Mouse (Mus musculus) layer of hippocampus, adult 8-10 months (tissue): ENCODE results near the gene Ric8b. TPM values are rescaled to one million over a fixed set of nuclear protein-coding genes. Genes with fewer than 3 reads are reported as not detected.
A peak's percentile ranks its signal among the peaks of the same experiment; 100 is the strongest.

Experiments
- DNase-seq, 2 experiments: peaks; one replicate each; pipeline ENCODE4 v3.0.0; 2022; ENCODE audit warnings: low spot score in 2 of 2
- total RNA-seq, 4 experiments: library from RNA; stranded (reverse); gene quantifications; 2 replicates each; pipeline ENCODE4 v1.2.4; 2022

Gene Ric8b
- total RNA-seq, 4 experiments from 2014 or later, result 36.1 to 51.0 (median 45.1) TPM

DNA sequence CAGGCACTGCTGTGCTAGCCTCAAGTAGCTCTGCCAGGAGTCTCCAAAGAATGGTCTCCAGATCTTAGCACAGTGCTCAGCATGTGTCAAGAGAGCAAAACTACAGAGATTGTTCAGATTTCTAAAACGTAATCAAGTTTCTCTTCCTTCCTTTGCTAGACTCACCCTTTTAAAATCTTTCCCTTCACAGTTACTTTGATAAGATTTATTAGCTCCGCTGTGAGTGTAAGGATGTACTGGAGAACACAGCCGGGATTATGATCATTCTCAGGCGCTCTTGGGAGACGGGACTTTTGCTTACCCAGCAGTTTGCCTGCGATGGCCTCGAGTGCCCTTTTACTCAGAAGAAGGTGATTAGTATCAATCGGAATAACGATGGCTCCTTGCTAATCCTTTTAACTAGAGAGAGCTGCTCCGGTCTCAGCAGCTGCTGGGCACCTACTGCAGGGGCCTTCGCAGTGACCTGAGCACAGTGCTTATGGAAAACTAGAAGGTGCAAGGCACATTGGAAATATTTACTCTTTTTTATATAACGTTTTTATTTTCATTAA, 43.0 kb downstream of the Ric8b start:
- no peak for DNase-seq

DNA sequence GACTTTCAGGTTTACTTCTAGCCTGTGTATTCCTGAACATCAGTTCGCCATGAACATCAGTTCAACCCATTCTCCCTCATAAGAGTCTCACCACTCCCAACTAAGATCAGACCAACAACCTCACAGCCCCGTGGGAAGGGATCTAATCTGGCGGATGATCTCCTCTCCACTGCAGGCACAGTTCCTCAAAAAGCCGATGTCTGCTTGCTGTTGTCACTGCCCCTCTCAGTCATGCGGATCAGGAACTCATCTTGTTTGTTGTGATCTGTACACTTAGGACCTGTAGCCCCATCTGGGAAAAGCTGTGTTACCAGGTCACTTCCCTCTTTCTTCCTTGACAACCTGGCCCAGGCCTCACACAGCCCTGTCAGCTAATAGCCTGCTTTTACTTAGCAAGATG, 45.7 kb downstream of the Ric8b start:
- no peak for DNase-seq

DNA sequence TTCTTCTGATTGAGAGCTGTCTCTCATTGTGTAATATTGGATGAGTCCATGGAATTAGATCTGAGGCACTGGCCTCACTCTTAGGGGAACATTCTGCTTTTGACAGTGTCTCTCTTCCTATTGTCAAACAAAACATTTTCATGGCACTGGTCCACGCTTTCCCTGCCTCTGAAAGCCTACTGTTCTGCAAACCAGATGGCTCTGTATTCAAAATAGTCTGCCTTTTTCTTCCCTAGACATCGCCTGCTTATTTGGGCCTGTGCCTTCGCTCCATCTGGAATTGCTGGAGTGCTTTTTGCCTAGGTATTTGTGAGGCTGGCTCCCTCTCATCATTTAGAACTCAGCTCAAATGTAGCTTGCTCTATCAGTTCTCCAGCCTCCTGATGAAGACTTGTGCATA, 46.3 kb downstream of the Ric8b start:
- peak; percentile 86 to 88 for DNase-seq

DNA sequence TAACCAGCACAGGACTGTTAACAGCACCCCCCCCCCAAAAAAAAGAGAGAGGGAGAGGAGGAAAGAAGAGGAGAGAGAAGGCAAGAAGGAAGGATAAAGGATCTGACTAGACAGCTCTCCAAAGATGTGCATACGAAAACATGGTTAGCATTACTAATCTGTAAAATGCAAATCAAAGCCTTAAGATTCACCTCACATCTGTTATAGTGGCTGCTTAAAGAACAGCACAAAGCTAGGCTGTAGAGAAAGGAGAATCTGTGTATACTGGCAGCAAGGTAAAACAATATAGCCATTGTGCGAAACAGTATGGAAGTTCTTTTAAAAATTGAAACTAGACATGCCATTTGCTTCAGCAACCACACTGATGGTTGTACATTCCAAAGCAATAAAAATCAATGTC, 49.1 kb downstream of the Ric8b start:
- no peak for DNase-seq

DNA sequence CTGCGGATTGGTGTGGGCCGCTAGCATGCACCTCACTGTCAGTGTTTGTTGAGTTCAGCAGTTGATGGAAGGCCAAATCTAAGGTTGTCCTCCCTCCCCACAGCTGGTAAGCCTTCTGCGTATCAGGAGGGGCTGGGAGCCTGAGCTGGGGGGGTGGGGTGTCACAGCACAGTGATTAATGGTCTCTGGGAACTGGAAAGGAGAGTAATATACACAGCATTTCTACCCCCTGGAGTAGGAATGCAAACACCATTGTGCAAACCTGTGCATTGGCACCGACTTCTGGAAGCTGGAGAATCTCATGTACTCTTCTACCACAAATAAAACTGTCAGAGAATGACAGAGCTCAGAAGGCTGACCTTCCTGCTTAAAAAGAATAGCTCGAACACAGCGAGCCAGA, 50.2 kb downstream of the Ric8b start:
- DNase-seq, result no peak

DNA sequence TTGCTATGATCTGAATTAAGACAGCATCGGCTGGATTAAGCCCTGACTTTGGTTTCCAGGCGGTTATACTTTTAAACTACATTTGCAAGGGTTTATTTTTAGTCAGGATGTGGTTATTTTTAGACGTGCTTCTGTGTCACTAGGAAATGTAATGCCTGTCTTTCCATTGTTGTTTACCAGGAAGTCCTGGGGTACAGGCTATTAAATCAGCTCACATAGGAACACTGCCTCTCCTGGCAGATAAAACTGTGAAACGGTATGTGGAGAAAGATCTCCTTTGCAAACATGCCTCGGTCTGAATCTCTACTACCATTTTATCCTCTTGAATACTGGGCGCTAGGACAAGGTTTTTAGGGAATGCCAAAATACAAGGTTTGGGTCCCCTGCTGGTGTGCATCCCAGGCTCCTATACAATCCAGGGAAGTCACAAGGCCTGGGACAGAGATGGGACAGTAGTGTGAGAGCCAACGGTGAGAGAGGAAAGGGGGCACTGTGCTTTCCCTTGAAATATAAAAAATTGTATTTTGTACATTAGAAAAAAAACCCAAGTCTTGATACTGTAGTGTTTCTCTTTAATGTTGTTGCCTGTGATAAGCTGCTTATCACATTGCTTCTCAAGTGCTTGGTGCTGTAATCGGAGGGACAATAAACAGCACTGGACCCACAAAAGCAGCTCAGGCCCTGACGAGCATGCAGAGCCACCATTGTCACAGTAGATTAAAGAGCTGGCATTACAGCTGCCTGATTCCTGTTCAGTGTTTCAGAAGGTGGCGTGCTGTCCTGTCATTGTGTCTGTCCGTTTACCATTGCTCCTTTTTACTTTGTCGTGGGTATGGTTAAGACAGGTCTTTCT, 51.7 kb downstream of the Ric8b start:
- no peak for DNase-seq

DNA sequence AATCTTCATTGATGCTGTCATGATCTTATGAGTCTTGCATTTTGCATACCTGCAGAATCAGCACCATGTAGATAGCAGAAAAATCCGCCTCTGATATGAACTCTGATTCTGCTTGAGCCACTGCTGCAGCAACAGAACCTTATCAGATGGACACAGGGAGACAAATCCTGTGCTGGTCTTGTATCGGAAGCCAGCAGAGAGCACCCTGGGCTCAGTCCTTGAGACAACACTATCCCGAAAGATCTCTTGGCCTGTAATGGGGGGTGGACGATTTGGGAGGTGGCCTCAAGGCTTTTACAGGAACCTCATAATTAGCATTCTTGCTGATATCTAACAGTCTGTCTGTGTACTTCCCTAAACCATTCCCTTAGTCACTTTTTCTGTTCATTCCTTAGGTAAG, 57.8 kb downstream of the Ric8b start:
- no peak for DNase-seq

DNA sequence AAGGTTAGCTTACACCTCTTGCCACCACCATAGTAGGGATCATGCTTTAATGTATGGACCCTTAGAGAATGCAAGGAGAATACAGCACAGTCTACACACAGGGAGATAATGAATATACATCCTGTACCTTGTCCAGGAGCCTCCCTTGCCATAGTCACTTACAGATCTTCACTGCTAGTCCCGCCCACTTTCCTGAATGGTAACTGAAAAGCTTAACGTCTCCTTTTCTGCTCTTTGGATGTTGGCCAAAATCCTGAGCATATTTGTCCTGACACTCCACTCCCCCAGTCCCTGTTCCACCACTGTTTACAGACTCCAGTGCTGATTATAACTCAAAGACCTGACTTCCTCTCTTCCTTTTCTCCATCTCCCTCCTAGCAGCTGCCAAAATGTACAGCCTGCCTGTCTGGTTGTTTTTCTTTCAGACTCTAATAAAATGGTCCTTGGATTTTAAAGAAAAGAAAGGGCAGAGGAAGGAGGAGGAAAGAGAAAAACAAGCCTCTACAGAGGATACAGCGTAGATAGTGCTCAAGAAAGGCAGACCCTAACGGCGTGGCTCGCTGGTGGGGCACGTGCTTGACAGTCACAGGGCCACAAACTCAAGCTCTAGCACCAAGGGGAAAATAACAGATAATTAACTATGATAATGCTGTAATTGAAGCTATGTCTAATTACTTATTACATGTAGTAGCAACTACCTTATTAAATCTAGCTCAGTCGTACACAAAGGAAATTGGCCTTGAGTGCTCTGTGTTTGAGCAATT, 59.4 kb downstream of the Ric8b start:
- no peak for DNase-seq

DNA sequence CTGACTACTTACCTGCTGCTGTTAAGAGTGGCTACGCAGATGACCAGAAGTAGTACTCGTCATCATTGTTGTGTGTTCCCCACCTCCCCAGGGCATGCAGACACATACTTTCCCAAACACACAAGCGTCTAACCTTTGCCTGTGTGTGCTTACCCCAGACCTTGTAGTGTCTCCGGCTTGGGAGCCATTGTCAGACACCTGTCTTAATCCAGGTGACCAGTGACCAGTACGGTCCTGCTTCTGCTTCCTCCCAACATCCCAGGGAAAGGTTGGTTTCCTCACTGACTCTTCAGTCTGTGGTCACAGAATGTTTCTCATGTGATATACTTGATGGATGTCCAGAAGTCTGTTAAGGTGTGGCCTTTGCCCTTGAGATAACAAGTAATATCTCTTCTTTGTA, 62.9 kb downstream of the Ric8b start:
- DNase-seq, result no peak

DNA sequence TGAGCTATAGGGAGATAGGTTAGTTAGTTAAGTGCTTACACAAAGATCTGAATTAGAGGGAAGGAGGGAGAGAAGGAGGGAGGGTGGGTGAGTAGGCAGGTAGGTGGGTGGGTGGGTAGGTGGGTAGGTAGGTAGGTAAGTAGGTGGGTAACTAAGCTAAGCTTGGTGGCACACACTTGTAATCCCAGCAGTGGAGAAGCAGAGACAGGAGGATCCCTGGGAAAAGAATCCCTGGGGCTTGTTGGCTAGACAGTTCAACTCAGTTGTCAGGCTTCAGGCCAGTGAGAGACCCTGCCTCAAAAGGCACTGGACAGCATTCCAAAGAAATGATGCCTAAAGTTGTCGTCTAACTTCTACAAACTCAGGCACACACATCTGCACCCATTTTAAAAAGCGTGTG, 64.0 kb downstream of the Ric8b start:
- no peak for DNase-seq

DNA sequence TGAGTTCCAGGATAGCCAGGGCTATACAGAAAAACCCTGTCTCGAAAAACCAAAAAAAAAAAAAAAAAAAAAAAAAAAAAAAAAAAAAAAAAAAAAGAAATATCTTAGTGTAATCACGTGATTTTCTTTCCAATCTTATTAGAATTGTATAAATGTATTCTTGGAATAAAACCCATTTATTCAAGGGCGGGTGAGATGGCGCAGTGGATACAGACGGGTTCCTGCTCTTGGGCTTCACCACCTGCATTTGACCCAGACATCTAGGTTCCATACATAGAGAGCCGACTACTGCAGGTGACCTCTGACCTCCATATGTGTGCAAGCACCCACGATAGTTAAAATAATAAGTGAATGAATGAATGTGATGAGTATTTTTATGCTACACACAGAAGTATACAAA, 65.3 kb downstream of the Ric8b start:
- DNase-seq, result no peak

DNA sequence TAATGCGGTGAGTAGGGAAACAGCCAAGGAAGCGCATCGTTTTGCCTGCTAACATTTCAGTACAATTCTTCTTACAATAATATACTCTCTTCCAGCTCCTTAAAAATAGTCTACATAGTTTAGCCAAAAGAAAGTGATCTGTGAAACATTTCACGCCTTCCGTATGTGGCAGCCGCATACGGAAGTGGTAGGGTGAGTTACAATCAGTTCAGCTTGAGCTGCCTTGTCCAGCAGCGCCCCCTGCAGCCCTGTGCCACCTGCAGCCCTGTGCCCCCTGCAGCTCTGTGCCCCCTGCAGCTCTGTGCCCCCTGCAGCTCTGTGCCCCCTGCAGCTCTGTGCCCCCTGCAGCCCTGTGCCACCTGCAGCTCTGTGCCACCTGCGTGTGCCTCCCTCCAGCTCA, 68.5 kb downstream of the Ric8b start:
- DNase-seq, result peak in 1 of 2 experiments; percentile 23

DNA sequence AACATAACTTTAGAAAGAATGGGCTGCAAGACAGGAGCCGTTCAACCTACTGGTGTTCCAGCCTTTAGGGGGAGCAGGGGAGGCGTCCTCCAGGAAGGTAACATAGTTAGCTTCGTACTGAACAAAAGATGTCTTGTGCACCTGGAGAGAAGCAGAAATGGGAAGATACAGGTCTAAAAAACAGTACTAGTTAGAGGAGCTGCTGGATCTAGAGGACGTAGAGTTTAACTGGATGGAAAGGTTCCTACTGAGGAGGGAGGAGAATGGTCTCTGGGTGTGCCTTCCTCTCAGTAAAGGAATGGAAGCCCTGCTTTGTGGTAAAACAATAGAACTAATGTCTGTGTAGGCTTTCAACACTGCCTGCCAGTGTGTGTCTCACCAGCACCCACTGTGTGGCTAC, 70.2 kb downstream of the Ric8b start:
- no peak for DNase-seq

DNA sequence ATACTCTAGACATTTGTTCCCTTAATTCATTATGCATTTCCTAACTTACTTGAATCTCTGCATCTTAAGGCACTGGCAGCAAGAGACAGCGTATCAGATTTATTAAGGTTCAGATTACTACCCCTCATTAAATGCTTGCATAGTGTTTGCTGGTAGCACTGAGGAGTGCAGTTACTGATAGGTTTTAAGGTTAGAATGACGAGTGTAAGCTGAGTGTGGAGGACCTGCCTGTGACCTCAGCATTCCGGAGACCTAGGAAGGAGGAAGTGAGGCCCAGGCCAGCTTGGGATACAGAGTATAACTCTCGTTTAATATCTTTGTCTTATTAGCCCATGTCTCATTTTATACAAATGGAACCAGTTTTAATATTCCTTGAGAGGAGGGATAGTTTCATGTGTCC, 71.2 kb downstream of the Ric8b start:
- no peak for DNase-seq

DNA sequence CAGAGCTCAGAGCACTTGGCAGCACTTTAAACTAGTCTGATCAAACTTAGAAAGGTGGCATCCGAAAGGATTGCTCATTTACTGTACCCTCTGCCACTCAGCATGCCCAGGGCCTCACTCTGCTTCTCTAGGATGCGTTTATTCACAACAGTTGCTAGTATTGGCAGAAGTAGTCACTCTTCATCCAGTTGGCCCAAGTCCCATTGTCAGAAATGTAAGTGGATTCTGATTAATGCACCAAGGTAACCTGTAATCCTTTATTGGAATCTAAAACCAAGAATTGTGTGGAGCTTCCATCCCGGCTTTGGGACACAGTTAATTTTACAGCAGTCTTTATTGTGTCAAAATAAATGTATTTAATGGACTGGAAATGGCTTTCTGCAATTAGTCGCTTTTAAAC, 76.9 kb downstream of the Ric8b start:
- no peak for DNase-seq

DNA sequence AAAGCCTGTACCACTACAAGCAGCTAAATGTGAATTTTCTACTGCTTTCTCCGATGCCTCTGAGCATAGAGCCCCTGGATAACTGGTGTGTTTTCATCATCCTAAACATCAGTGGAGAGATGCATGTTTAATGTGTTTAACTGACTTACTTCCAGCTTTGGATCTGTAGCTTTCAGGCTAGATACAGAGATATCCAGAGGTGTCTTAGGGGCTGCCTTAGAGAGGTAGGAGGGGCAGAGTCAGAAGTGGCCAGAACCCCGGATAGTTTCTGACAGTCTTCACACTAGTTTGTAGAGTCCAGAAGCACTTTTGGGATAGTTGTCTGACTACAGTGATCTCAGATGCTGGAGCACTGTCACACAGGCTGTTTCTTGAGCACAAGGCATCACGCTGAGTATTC, 77.6 kb downstream of the Ric8b start:
- DNase-seq, result no peak

DNA sequence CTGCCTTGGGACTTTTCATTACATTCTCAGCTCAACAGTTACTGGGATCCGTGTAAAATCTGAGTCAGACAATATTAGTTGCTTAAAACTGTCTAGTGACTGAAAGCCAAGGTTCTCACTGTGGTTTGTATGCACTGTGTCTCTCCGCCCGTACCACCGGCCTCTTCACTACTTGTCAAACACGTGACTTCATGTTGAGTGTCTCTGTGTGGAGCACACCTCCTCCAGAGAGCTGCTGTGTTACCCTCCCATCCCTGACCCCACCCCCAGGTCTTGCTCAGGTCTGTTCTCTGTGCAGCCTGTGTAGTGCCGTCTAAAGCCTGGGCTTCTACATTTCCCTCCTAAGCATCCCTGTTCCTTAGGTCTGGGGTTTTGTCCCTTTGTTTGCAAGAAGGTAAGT, 79.0 kb downstream of the Ric8b start:
- DNase-seq, result no peak

DNA sequence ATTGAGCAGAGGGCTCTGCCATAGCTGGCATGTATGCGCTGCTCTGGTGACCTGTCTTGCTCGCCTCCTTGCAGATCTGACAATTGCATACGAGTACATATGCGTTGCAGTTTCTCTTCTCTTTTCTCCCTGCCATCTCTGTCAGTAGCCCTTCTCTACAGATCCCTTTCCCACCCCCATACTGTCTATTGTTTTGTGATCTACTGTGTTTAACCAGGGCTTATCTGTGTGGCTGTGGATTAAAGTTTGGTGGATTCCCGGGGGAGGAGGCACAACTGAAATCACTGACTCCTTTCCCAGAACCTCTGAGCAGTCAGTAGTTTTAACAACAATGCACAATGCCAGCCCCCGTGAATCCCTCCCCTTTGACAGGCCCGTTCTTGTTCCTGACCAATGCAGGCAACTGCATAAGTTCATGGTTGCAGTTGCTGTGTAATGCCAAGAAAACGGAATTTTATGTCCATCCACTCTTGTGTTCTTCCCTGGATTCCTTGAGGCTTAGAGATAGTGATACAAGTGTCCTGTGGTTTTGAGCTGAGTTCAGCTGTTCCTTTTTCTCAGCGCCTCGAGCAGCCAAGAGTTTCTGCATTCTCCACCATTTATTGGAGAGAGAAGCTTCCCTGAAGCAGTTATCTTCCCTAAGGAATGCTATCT, 80.3 kb downstream of the Ric8b start:
- DNase-seq, result no peak

DNA sequence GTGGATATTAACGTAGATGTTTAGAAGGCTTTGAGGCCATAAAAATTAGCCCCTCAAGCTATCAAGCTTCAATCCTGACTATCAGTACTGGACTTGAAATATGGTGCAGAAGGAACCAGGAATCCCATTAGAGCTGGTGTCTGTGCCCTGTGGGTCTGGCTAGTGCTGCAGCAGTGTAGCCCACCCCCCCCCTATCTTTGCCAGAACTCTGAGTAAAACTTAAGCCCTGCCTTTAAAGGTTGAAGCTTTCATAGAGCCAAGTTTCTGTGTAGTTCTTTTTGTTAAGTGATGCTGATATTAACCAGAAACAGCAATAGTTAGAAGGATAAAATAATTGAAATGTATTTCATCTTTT, 80.8 kb downstream of the Ric8b start:
- DNase-seq, result no peak

DNA sequence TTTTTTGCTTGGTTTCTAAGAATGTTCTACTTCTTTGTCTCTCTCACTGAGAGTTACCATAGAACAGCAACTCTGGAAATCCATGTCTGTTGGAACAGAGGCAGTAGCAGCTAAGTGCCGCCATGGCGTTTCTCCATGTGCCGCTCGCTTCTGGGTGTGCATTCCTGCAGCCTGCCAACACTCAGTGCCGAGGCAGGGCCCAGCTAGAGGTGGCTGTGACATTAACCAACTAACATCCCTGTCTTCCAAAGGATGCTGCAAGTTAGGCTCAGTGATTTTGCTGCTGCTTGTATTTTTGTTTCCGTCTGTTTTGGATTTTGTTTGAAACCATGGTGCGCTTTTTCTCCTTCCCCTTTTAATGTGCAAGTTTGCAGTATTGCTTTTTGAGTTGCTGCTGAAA, 84.5 kb downstream of the Ric8b start:
- no peak for DNase-seq

DNA sequence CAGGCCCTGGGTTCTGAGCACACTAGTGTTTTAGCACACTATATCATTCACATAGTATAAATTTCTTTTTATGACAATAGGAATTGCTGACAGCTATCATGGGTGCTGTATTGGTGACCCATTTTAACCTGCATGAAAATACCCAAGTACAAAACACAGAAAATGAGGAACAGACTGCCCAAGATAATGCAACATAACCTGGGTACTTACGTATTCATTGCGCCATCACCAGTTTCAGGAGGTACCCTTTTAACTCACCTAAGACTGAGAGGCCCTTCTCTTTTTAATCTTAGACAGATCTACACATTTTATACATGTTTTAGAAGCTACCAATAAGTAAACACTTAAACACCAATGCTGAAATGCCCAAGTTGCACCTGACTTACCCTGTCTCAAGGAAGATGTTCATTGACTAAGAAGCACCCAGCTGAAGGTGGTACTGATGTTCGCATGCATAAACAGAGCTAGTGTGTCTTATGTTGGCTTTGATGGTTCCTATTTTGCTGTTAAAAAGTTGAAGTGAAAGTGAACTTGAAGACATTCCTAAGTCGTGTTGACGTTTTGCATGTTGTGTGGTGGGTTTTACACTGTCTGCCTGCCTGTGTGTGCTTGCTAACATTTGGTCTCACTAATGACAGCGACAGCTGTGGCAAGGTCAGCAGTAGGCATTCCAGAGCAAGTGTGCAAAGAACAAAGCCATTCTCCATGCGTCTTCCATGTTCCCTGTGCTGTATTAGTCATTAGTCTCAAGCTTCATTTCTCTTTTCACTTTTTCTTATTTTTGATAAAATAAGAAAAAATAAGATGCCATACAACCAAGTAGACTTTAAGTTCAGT, 86.0 kb downstream of the Ric8b start:
- DNase-seq, result no peak
